Mouse (Mus musculus): ENCODE measurements around the gene Tomm40. TPM values are rescaled to one million over a fixed set of nuclear protein-coding genes. Genes with fewer than 3 reads are reported as not detected.

Gene Tomm40
- total and polyA plus RNA-seq, 2 experiments from 2014 or later, result 164 to 172 TPM

GRCm38 (mm10) chr7:19748219-19749195, 33.3 kb upstream of the Tomm40 start:
- Histone ChIP-seq H3K4me1 (ENCODE audit: control insufficient read depth, insufficient read depth) (peaks cover 52% of the 10 kb centered on the region), H3K27ac (ENCODE audit: low read depth) (peak overlapping the region; percentile 91), H3K4me2 (ENCODE audit: low read depth, low read length) (peak overlapping the region; percentile 99), H3K27me3 (ENCODE audit: control insufficient read depth, insufficient read depth, low read length) (no peaks in the 10 kb centered on the region), H3K4me3 (ENCODE audit: low read depth, low read length) (peak overlapping the region; percentile 81), H3K9me3 (replicated peaks; ENCODE audit: control insufficient read depth, low read length) (no peaks in the 10 kb centered on the region), H3K9ac (replicated peaks; ENCODE audit: low read depth, low read length) (peak overlapping the region; percentile 87), H3K36me3 (replicated peaks; ENCODE audit: control insufficient read depth, insufficient read depth, low read length) (no peaks in the 10 kb centered on the region)
- 2% methylated on average over 32 of the region's 32 CpGs for WGBS
- no peak for DNase-seq (ENCODE audit: low spot score)
- TF ChIP-seq CTCF (IDR thresholded peaks at IDR 0.05; ENCODE audit: low read depth) (no peak), EP300 (IDR thresholded peaks at IDR 0.05; ENCODE audit: low read depth) (0 out of 2 replicates have a peak, but pooled peaks have one; percentile 16)
- no peak for ATAC-seq (ENCODE audit: insufficient read depth, low read depth)

- ATAC-seq (ENCODE audit: insufficient read depth, low read depth), result no peak
- TF ChIP-seq CTCF (IDR thresholded peaks at IDR 0.05; ENCODE audit: low read depth) (no peak), EP300 (IDR thresholded peaks at IDR 0.05; ENCODE audit: low read depth) (no peak)
- peak overlapping the region; percentile 81 for H3K4me3 ChIP-seq (ENCODE audit: low read depth, low read length)
- no peak for DNase-seq (ENCODE audit: low spot score)
- H3K9me3 ChIP-seq (replicated peaks; ENCODE audit: control insufficient read depth, low read length), result no peaks in the 10 kb centered on the region
- H3K4me1 ChIP-seq (ENCODE audit: control insufficient read depth, insufficient read depth), result peaks cover 49% of the 10 kb centered on the region
- WGBS, result 18% methylated on average over 25 of the region's 25 CpGs
- H3K9ac ChIP-seq (replicated peaks; ENCODE audit: low read depth, low read length), result peak overlapping the region; percentile 87; the same call in 1 of the 2 replicates
- no peaks in the 10 kb centered on the region for H3K36me3 ChIP-seq (replicated peaks; ENCODE audit: control insufficient read depth, insufficient read depth, low read length)
- peak overlapping the region; percentile 99 for H3K4me2 ChIP-seq (ENCODE audit: low read depth, low read length)
- H3K27me3 ChIP-seq (ENCODE audit: control insufficient read depth, insufficient read depth, low read length), result no peaks in the 10 kb centered on the region
- H3K27ac ChIP-seq (ENCODE audit: low read depth), result peak overlapping the region; percentile 91
Observed at GRCm38 (mm10) chr7:19747420-19748218, 32.4 kb upstream of the Tomm40 start.

GRCm38 (mm10) chr7:19746426-19747201, 31.4 kb upstream of the Tomm40 start:
- no peak overlapping the region for H3K9ac ChIP-seq (replicated peaks; ENCODE audit: low read depth, low read length)
- no peak for ATAC-seq (ENCODE audit: insufficient read depth, low read depth)
- 0 out of 2 replicates have a peak, but pooled peaks cover 5% of the 10 kb centered on the region for H3K36me3 ChIP-seq (replicated peaks; ENCODE audit: control insufficient read depth, insufficient read depth, low read length)
- H3K4me1 ChIP-seq (ENCODE audit: control insufficient read depth, insufficient read depth), result peaks cover 49% of the 10 kb centered on the region
- H3K9me3 ChIP-seq (replicated peaks; ENCODE audit: control insufficient read depth, low read length), result no peaks in the 10 kb centered on the region
- H3K4me3 ChIP-seq (ENCODE audit: low read depth, low read length), result no peak overlapping the region
- WGBS, result 28% methylated on average over 6 of the region's 6 CpGs
- no peak for DNase-seq (ENCODE audit: low spot score)
- H3K27me3 ChIP-seq (ENCODE audit: control insufficient read depth, insufficient read depth, low read length), result no peaks in the 10 kb centered on the region
- TF ChIP-seq CTCF (IDR thresholded peaks at IDR 0.05; ENCODE audit: low read depth) (no peak), EP300 (IDR thresholded peaks at IDR 0.05; ENCODE audit: low read depth) (no peak)
- H3K4me2 ChIP-seq (ENCODE audit: low read depth, low read length), result peak overlapping the region; percentile 99
- H3K27ac ChIP-seq (ENCODE audit: low read depth), result peak overlapping the region; percentile 91; the same call in 1 of the 2 replicates

- H3K27ac ChIP-seq (ENCODE audit: low read depth), result no peak overlapping the region; the same call in 1 of the 2 replicates
- 0 out of 2 replicates have a peak, but pooled peaks cover 5% of the 10 kb centered on the region for H3K36me3 ChIP-seq (replicated peaks; ENCODE audit: control insufficient read depth, insufficient read depth, low read length)
- no peak for TF ChIP-seq EP300 (IDR thresholded peaks at IDR 0.05; ENCODE audit: low read depth)
- no peak for TF ChIP-seq CTCF (IDR thresholded peaks at IDR 0.05; ENCODE audit: low read depth)
- no peak overlapping the region for H3K4me2 ChIP-seq (ENCODE audit: low read depth, low read length)
- WGBS, result 66% methylated on average over 8 of the region's 10 CpGs
- H3K27me3 ChIP-seq (ENCODE audit: control insufficient read depth, insufficient read depth, low read length), result no peaks in the 10 kb centered on the region
- ATAC-seq (ENCODE audit: insufficient read depth, low read depth) (no peak), DNase-seq (ENCODE audit: low spot score) (no peak)
- peaks cover 47% of the 10 kb centered on the region for H3K4me1 ChIP-seq (ENCODE audit: control insufficient read depth, insufficient read depth)
- no peaks in the 10 kb centered on the region for H3K9me3 ChIP-seq (replicated peaks; ENCODE audit: control insufficient read depth, low read length)
- no peak overlapping the region for H3K9ac ChIP-seq (replicated peaks; ENCODE audit: low read depth, low read length)
- no peak overlapping the region for H3K4me3 ChIP-seq (ENCODE audit: low read depth, low read length)
Observed at GRCm38 (mm10) chr7:19745971-19746370, 30.7 kb upstream of the Tomm40 start.
